Mouse (Mus musculus) neural tube, embryonic 10.5 days (tissue): ENCODE measurements around the gene Ablim1.

ENCODE experiments used
- DNase-seq: peaks from one replicate; pipeline ENCODE4 v3.0.0-alpha.2; 2017; ENCODE audit warnings: low spot score; ENCODE audit errors: extremely low spot score

Gene Ablim1

GRCm38 (mm10) chr19:57222657-57223056 is 92.1 kb downstream of the Ablim1 start:
- no peak for DNase-seq

- DNase-seq, result no peak
Measured at GRCm38 (mm10) chr19:57221684-57222235, 93.0 kb downstream of the Ablim1 start.

DNA sequence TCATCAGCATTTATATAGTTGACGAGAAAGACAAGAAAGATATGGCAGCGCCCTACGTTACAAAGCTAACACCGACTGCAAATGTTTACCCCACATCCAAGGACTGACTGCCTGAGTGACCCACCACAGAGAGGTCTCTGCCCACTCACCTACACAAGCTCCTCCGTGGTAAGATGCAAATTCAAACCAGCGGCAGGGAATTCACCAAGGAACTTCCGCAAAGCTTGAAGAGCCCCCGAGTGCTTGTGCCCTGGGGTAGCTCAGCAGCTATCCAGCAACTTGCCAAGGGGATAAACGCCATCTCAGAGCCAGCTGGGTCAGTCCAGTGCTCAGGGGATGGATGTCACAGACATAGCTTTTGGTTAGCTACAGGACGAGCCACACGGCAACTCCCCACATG is 95.0 kb downstream of the Ablim1 start:
- no peak for DNase-seq

DNA sequence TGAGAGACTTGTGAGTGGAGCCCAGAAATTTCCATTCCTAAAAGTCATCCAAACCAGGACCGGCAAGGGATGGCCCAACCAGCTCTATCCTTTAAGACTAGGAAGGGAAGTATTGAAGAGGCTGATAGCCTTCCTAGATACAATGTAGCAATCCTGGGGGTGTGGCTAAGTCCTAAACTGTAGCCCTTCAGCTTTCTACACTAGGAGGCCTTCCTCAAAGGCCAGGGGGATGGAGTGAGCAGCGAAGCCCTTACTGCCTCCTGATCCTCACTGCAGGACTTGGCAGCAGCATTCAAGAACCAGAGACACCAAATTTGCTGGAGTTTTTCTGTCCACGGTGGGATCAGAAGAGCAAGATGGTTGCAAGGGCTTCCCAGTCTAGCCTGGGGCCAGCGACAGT is 97.6 kb downstream of the Ablim1 start:
- DNase-seq, result no peak

GRCm38 (mm10) chr19:57215527-57215926 is 99.2 kb downstream of the Ablim1 start:
- DNase-seq, result no peak

DNA sequence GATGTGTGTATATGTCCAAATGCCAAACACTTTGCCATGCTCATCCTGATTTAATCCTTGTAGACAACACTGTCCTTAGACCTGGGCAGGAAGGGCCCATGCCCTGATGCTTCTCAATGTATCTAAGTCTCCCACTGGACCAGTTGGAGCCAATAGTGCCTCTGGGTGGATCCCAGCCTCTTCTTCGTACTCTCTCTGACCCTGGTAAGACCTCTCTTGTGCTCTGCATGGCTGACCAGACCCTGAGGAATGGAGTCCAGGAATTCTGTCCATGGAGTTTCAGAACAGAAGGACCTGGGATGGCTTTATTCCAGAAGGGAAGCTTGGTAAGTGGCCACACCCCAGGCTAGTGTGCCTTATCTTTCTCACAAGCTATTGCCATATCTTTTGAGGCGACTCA is 102.3 kb downstream of the Ablim1 start:
- DNase-seq, result no peak

GRCm38 (mm10) chr19:57211444-57212111 is 103.1 kb downstream of the Ablim1 start:
- DNase-seq, result no peak

- no peak for DNase-seq
Measured at GRCm38 (mm10) chr19:57210924-57211323, 103.8 kb downstream of the Ablim1 start.

DNA sequence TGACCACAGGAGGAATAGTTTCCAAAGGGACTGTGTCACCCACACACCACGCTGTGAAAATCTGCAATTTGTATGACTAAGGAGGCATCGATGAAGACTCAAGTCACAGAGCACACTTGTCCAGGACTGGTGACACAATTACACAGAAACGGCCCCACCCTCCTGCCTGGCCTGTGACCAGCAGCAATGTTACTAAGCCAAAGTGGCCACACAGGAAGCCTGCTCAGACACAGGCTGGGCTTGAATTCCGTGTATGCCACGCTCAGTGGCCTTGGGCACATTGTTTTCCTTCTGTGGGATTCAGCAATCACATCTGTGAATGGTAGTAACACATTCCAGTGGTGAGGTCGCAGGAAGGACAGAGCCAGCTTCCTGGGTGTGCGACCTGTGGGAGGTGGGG is 110.6 kb downstream of the Ablim1 start:
- no peak for DNase-seq

DNA sequence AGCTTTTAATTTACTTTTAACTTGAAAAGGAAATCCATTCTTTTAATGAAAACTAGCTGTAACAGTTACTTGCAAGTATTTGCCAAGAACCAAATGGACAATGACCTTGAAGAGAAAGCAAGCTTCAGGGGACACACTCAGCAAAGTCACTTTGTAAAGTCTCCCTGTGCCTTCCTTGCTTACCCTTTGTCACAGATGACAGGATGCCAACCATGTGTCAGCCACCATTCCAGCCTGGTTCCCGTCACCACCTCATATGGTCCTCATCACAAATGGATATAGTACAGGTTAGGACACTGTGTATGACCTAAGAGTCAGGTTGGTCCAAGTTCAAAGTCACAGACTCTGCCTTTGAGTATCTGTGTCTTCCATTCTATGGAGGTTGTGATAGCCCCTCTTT is 112.2 kb downstream of the Ablim1 start:
- DNase-seq, result no peak

GRCm38 (mm10) chr19:57201090-57201483 is 113.6 kb downstream of the Ablim1 start:
- DNase-seq, result no peak

DNA sequence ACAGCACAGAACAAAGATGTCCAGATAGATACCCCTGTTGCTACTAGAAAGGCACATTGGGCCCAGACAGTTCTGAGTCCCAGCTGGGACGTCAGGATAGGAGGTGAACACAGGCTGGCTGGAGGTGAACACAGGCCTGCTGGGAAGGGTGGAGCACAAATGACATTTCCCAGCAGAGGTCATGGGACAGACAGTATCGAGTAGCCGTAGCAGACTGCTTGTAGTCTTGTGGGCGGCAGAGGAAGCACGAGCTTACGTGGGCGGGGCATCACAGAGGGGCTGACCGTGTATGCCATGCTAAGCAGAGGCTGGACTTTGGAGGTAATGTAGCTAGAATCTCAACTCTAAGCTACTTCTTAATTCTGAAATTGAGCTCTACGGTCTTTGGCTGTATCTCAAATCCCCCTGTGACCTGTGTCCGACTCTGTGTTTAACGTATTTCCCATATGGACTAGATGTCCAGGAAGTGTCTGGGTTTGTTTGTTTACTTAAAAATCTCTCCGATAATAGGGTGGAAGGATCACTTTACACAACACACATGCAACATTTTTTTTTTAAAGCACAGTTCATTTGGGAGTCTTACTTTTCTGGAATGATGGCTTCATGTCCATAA is 114.1 kb downstream of the Ablim1 start:
- no peak for DNase-seq

GRCm38 (mm10) chr19:57199361-57199760 is 115.4 kb downstream of the Ablim1 start:
- no peak for DNase-seq

DNA sequence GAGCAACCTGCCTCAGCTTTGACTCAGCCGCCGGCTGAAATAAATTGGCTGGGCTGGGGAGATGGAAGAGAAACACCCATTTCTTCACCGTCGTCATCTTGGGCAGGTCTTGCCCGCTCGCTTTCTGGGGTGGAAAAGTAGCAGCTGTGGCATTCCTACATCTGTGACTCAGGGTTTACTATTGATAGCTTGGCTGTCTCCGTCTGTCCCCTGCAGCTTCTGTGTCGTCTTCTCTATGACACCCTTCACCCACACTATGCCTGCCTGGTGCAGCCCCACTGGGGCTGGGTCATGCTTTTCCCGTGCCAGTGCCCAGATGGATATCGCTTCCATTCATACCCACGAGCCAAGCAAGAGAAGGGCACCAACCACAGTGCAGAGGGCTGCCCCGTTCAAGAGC is 116.2 kb downstream of the Ablim1 start:
- DNase-seq, result no peak

GRCm38 (mm10) chr19:57198029-57198428 is 116.7 kb downstream of the Ablim1 start:
- peak; percentile 26 for DNase-seq

DNA sequence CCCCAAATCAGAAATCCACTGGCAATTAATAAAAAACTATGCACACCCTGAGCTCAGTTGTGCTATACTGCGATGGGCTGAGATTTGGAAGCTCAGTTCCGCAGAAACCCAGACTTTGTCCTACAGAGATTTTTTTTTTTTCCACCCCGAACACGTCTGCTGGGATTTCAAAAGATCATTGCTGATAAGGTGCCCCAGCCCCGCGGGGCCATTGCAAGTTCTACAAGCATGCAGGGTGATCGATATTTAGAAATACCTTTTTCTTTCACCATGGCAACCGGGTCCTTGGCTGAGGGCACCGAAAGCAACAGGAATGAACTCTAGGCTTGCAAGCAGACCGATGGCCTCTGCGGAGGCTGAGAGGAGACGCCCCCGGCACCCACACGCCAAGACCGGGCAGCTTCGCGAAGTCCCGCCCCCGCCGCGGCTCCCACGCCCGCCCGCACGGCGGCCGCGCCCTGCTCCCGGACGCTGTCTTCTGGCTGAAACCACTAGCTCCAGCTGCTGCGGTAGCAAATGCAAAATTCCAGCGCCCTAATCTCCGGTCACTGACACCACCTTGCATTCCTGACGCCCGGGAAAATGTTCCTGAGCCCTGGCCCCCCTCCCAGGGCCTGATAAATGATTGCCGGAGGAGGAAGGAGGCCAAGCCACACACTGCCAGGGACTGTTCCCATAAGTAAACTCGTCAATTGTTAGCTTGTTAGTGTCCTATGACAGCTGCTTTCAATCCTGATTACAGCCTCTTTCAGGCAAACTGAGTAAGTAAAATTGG is 117.5 kb downstream of the Ablim1 start:
- peak; percentile 70 for DNase-seq

GRCm38 (mm10) chr19:57196616-57197015 is 118.1 kb downstream of the Ablim1 start:
- no peak for DNase-seq

GRCm38 (mm10) chr19:57195169-57195930 is 119.4 kb downstream of the Ablim1 start:
- no peak for DNase-seq

DNA sequence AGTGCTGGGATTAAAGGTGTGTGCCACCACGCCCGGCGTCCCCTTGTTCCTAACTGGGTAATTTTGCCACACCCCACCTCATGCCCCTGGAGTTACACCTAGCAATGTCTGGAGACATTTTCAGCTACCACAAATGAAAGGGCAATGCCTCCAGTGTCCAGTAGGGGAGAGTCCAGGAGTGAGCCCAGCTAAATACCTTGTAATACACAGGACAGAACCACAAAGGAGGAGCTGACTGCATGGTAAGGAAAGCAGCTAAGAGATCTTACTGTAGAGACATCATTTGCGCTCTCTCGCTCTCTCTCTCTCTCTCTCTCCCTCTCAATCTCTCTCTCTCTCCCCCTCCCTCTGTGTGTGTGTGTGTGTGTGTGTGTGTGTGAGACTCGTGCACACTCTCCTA is 120.8 kb downstream of the Ablim1 start:
- no peak for DNase-seq

GRCm38 (mm10) chr19:57193382-57193781 is 121.3 kb downstream of the Ablim1 start:
- DNase-seq, result no peak

GRCm38 (mm10) chr19:57191109-57191508 is 123.6 kb downstream of the Ablim1 start:
- DNase-seq, result no peak

DNA sequence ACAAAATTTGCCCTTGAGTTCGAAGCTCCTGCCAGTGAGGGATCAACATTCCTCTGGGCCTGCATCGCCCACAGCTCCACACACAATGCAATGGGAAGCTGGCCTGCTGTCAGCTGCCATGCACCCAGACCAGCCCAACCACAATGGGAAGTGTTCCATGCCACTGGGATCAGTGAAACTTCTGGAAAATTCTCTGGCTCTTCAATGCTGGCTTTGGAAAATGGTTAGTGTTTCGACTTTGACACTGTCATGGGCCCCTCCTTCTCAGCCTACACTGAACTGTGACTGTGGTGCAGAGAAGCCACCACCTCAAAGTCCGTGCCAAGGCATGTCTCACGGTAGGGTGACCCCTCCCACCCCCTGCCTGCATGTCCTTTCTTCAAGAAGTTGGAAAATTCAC is 125.3 kb downstream of the Ablim1 start:
- no peak for DNase-seq
